Mouse (Mus musculus) limb, embryonic 11.5 days (tissue): ENCODE measurements at regions not wholly inside any gene's neighbourhood (a gene's known extent, or its start where the extent isn't known, plus 50 kb on each side); places are given as distances from the start of the nearest gene placed in this dataset.

Experiments used
- ATAC-seq: fragments of 200-750 bp; cut with Nextera tagmentation; 2 replicates; pipeline ENCODE4 v1.8.0; 2017; ENCODE audit warnings: low read depth; ENCODE audit not compliant: insufficient number of reproducible peaks, low FRiP score, low TSS enrichment
- DNase-seq: peaks from one replicate; pipeline ENCODE4 v3.0.0-alpha.2; 2015; ENCODE audit warnings: low spot score
- H3K27ac ChIP-seq: fragments of 300-500 bp; sonication (generic); replicated peaks from 2 replicates; pipeline ENCODE4 v1.5.1; 2014; ENCODE audit warnings: low read depth, mild to moderate bottlenecking, low read length
- H3K27me3 ChIP-seq: fragments of 300-500 bp; sonication (generic); 2 replicates; pipeline ENCODE4 v1.6.1; 2014; ENCODE audit warnings: mild to moderate bottlenecking, low read length, mixed read lengths; ENCODE audit not compliant: control insufficient read depth, insufficient read depth
- H3K36me3 ChIP-seq: fragments of 300-500 bp; sonication (generic); 2 replicates; pipeline ENCODE4 v1.6.1; 2014; ENCODE audit warnings: mild to moderate bottlenecking, low read length, moderate library complexity, mixed read lengths; ENCODE audit not compliant: control insufficient read depth, insufficient read depth
- H3K4me1 ChIP-seq: fragments of 300-500 bp; sonication (generic); 2 replicates; pipeline ENCODE4 v1.6.1; 2014; ENCODE audit warnings: low read length, mixed read lengths; ENCODE audit not compliant: control insufficient read depth, insufficient read depth
- H3K4me2 ChIP-seq: fragments of 300-500 bp; sonication (generic); 2 replicates; pipeline ENCODE4 v1.6.1; 2014; ENCODE audit warnings: low read depth, mild to moderate bottlenecking, moderate library complexity; ENCODE audit not compliant: severe bottlenecking
- H3K4me3 ChIP-seq: fragments of 300-500 bp; sonication (generic); 2 replicates; pipeline ENCODE4 v1.5.1; 2014; ENCODE audit warnings: low read depth, low read length
- H3K9ac ChIP-seq: fragments of 300-500 bp; sonication (generic); 2 replicates; pipeline ENCODE4 v1.6.1; 2014; ENCODE audit warnings: mild to moderate bottlenecking, low read length
- H3K9me3 ChIP-seq: fragments of 300-500 bp; sonication (generic); 2 replicates; pipeline ENCODE4 v1.6.1; 2016; ENCODE audit warnings: low read length; ENCODE audit not compliant: control insufficient read depth
- WGBS: fragments of 180-500 bp; shearing (Covaris S2); extraction: QIAGEN DNeasy Blood & Tissue Kit; methylation state at CpG from one replicate; pipeline ENCODE4 v1.1.7; 2014; 5-methylcytosine and 5-hydroxymethylcytosine counted together

DNA sequence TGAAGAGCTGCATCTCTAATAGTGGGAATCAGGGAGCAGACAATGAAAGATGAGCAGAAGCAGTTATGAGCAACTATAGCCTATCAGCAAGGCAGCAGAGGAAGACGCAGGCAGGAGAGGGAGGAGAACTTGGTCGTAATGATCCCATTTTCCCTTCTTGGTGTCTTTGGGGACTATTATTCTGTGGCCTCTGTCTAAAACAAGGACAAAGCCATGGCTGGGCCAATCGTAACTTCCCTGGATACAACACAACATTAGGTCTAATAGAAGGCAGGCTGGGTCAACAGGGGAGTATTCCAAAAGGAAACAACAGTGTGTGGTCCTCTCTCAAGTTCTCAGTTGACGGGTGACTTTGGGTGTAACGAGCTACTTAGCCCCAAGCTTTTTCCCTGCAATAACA is 234.5 kb downstream of the Clic5 start:
- DNase-seq = no peak
- no peaks in the 10 kb centered on the region for H3K27me3 ChIP-seq
- no peak overlapping the region for H3K27ac ChIP-seq
- no peaks in the 10 kb centered on the region for H3K9me3 ChIP-seq
- no peak for ATAC-seq
- no peak overlapping the region for H3K4me3 ChIP-seq
- no peaks in the 10 kb centered on the region for H3K4me1 ChIP-seq
- H3K4me2 ChIP-seq = no peak overlapping the region
- 67% methylated on average over 5 of the region's 5 CpGs for WGBS
- H3K9ac ChIP-seq = no peak overlapping the region
- no peaks in the 10 kb centered on the region for H3K36me3 ChIP-seq

DNA sequence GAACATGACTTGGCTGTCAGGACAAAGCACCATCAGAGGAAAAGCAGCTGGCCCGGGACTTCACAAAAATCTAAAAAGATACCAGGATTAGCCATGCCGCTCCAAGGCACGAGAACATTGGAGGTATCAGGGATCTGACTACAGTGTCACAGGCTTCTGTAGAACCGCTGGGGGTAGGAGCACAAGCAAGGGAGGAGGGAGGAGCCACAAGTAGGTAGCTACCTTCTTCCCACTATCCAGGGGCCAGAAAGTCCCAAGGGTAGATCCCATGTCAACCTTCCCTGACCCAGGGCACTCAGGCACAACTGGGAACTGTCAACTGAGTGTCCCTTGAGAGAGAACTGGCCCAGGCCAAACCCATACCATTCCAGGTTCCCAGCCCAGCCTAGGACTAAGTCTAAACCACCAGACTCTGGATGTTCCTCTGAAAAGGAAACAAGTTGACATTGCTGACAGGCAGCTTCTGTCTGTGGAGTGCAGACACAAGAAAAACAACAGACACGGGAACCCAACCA is 235.1 kb downstream of the Clic5 start:
- no peak overlapping the region for H3K9ac ChIP-seq
- no peak overlapping the region for H3K27ac ChIP-seq
- no peaks in the 10 kb centered on the region for H3K36me3 ChIP-seq
- H3K27me3 ChIP-seq = no peaks in the 10 kb centered on the region
- no peak for DNase-seq
- H3K4me1 ChIP-seq = no peaks in the 10 kb centered on the region
- no peaks in the 10 kb centered on the region for H3K9me3 ChIP-seq
- ATAC-seq = no peak
- no peak overlapping the region for H3K4me2 ChIP-seq
- H3K4me3 ChIP-seq = no peak overlapping the region
- WGBS = 89% methylated on average over 5 of the region's 5 CpGs

- ATAC-seq = peak; percentile 92
- H3K4me3 ChIP-seq = no peak overlapping the region
- no peaks in the 10 kb centered on the region for H3K36me3 ChIP-seq
- no peaks in the 10 kb centered on the region for H3K9me3 ChIP-seq
- H3K27me3 ChIP-seq = no peaks in the 10 kb centered on the region
- H3K4me2 ChIP-seq = no peak overlapping the region
- DNase-seq = peak; percentile 76
- peaks cover 9% of the 10 kb centered on the region; the same call in 1 of the 2 replicates for H3K4me1 ChIP-seq
- peak overlapping the region; percentile 78 for H3K27ac ChIP-seq
- H3K9ac ChIP-seq = no peak overlapping the region
- WGBS = 4% methylated on average over 4 of the region's 4 CpGs
Observed at GRCm38 (mm10) chr17:44432524-44433295, 244.3 kb downstream of the Clic5 start.

GRCm38 (mm10) chr17:44433296-44433653 is 244.9 kb downstream of the Clic5 start:
- Histone ChIP-seq H3K4me1 (peaks cover 9% of the 10 kb centered on the region; the same call in 1 of the 2 replicates), H3K36me3 (no peaks in the 10 kb centered on the region), H3K4me2 (no peak overlapping the region), H3K9me3 (no peaks in the 10 kb centered on the region), H3K4me3 (no peak overlapping the region), H3K9ac (no peak overlapping the region), H3K27me3 (no peaks in the 10 kb centered on the region), H3K27ac (peak overlapping the region; percentile 78)
- ATAC-seq (no peak), DNase-seq (no peak)

GRCm38 (mm10) chr17:44436536-44437043 is 248.2 kb downstream of the Clic5 start:
- Histone ChIP-seq H3K4me3 (no peak overlapping the region), H3K4me2 (no peak overlapping the region), H3K9ac (no peak overlapping the region), H3K27ac (no peak overlapping the region), H3K9me3 (no peaks in the 10 kb centered on the region), H3K27me3 (no peaks in the 10 kb centered on the region), H3K36me3 (no peaks in the 10 kb centered on the region), H3K4me1 (peaks cover 9% of the 10 kb centered on the region; the same call in 1 of the 2 replicates)
- WGBS = 89% methylated on average over 9 of the region's 9 CpGs
- no peak for ATAC-seq
- no peak for DNase-seq

GRCm38 (mm10) chr17:44438526-44438925 is 250.1 kb downstream of the Clic5 start:
- Histone ChIP-seq H3K4me2 (no peak overlapping the region), H3K36me3 (no peaks in the 10 kb centered on the region), H3K27me3 (no peaks in the 10 kb centered on the region), H3K4me1 (0 out of 2 replicates have a peak, but pooled peaks cover 3% of the 10 kb centered on the region), H3K27ac (no peak overlapping the region), H3K4me3 (no peak overlapping the region), H3K9me3 (no peaks in the 10 kb centered on the region), H3K9ac (no peak overlapping the region)
- DNase-seq = no peak
- no peak for ATAC-seq

DNA sequence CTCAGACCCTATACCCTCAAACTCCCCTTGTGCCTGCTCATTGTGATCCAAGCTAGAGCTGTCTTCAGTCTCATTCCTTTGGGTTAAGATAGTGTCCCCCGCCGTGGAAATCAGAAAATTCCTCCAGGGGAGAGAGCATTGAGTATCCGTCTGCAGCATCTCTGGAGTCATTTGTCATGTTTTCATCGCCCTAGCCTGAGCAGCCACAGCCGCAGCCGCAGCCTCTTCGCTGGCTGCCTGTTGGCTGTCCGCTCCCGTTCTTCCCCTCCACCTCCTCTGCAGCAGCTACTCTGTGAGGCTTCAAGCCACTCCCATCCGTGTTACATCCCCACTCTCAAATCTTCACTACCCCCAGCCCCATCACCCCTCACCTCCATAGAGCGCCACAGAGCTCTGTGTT is 255.1 kb downstream of the Clic5 start:
- no peak for DNase-seq

DNA sequence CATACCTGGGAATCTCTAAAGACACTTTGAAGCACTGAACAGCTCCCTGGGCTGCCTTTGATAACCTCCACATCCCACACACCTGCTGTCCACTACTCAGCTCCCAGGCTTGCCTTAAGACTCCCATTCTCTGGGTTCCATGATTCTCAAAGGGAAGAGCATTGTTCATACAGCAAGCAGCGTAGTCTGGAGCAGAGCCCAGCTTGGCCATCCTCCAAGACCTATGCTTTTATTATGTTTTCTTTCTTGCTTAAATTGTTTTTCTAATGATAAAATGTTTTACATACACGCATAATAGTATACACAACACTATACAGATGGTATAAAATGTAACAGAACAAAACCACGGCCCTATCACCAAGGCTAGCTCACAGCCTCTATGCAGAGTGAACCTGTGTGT is 257.0 kb downstream of the Clic5 start:
- no peaks in the 10 kb centered on the region for H3K27me3 ChIP-seq
- no peaks in the 10 kb centered on the region for H3K4me1 ChIP-seq
- H3K4me3 ChIP-seq = no peak overlapping the region
- ATAC-seq = no peak
- 92% methylated on average over 3 of the region's 3 CpGs for WGBS
- no peak overlapping the region for H3K9ac ChIP-seq
- no peaks in the 10 kb centered on the region for H3K9me3 ChIP-seq
- H3K4me2 ChIP-seq = no peak overlapping the region
- H3K27ac ChIP-seq = no peak overlapping the region
- no peaks in the 10 kb centered on the region for H3K36me3 ChIP-seq
- no peak for DNase-seq

More for the DNA sequence above, 255.1 kb downstream of the Clic5 start:
- Histone ChIP-seq H3K27ac (no peak overlapping the region), H3K4me1 (no peaks in the 10 kb centered on the region), H3K36me3 (no peaks in the 10 kb centered on the region), H3K4me2 (no peak overlapping the region), H3K4me3 (no peak overlapping the region), H3K9ac (no peak overlapping the region), H3K9me3 (no peaks in the 10 kb centered on the region), H3K27me3 (no peaks in the 10 kb centered on the region)
- no peak for ATAC-seq
- WGBS = 56% methylated on average over 11 of the region's 11 CpGs
